Mouse (Mus musculus): Measurements from ENCODE around the gene Hspbap1.

The Hspbap1 gene

DNA sequence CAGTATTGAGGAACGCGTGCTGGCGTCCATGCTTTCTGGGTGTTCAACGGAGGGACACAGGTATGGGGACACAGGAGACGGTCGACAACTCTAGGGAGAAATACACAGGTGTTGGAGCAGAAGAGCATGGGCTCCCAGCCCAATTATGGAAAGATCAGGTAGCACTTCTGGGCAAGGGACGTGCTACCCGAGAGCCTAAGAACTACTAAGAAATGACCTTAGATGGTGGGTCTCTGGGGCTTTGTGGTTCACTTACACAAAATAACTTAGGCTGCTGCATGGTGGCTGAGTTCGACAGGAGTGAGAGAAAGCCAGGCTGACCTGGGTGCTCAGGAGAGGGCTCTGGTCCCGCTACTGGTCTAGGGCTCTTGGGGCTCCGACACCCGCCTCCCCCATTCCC is 101.7 kb downstream of the Hspbap1 start:
- no peak for DNase-seq (ENCODE audit: low spot score in 2 of 2)

- no peak for DNase-seq (ENCODE audit: low spot score in 2 of 2)
Measured at GRCm38 (mm10) chr16:35872410-35873006, 102.3 kb downstream of the Hspbap1 start.

DNA sequence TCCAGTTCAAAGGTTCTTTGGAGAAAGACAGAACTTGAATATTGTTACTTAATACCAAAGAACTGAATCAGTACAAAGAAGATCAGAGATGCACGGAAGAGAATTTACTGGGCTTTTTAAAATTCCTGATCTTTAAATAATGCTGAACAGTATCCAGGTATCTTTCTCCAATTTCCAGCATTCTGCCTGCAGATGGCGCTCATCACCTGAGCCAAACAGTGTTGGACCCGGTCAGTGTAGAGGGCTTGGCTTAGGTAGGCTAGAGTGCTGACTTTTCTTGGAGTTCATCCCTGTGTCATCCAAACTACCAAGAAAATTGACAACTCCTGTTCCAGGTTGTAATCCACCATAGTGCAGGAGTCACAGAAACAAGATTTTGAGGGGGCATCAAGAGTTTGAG is 104.2 kb downstream of the Hspbap1 start:
- peak in 1 of 2 experiments; percentile 19 for DNase-seq (ENCODE audit: low spot score in 2 of 2)

All from frontal cortex, postnatal 10 days (tissue).